Mouse (Mus musculus): ENCODE results near the gene Sele. TPM values are rescaled to one million over a fixed set of nuclear protein-coding genes. Genes with fewer than 3 reads are reported as not detected.

The Sele gene
- total and polyA plus RNA-seq, 3 experiments: not detected

DNA sequence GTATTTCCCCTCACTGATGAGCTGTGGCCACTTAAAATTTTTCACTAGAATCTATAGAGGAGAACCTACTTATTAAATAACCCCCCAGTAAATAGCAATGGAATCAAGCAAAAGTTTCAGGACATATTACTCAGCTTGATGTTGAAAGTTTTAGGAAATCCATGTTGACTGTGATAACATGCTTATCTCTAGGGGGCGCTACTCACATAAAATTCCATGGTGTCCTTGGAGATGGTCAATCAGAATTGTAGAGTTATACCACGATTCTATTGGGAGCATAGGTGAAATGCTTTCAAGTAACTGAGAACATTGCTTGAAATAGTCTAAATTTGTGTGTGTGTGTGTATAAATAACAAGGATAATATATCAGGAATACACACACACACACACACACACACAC, 6.8 kb downstream of the Sele start:
- no peak for DNase-seq (ENCODE audit: low read depth, low spot score)
- H3K79me2 ChIP-seq (ENCODE audit: control insufficient read depth, insufficient read depth, low read length, poor library complexity): no peaks in the 10 kb centered on the region

GRCm38 (mm10) chr1:164060071-164060470, 12.0 kb downstream of the Sele start:
- peaks cover 3 to 4% of the 10 kb centered on the region in 2 experiments; a peak in 3 of 4 replicates for H3K4me1 ChIP-seq (ENCODE audit: control insufficient read depth in 1 of 2, insufficient read depth in 2 of 2, low read length in 2 of 2)
- peaks cover 0 to 1% of the 10 kb centered on the region in 2 experiments; a peak in 1 of 4 replicates for H3K27me3 ChIP-seq (ENCODE audit: control insufficient read depth in 1 of 2, insufficient read depth in 2 of 2, low read length in 2 of 2)
- TF ChIP-seq SIN3A (IDR thresholded peaks at IDR 0.05; ENCODE audit: low read length) (no peak), ZNF384 (IDR thresholded peaks at IDR 0.05; ENCODE audit: low read depth, low read length) (no peak), ELF1 (IDR thresholded peaks at IDR 0.05; ENCODE audit: low read depth, low read length) (no peak), TBP (IDR thresholded peaks at IDR 0.05; ENCODE audit: low read depth, low read length) (no peak), SMC3 (IDR thresholded peaks at IDR 0.05; ENCODE audit: low read depth, low read length) (no peak), CHD2 (IDR thresholded peaks at IDR 0.05; ENCODE audit: low read length) (no peak), TCF12 (IDR thresholded peaks at IDR 0.05; ENCODE audit: low read depth, low read length) (no peak), ETS1 (IDR thresholded peaks at IDR 0.05; ENCODE audit: low read depth, low read length) (no peak), POLR2A (IDR thresholded peaks at IDR 0.05; ENCODE audit: control insufficient read depth in 1 of 2, insufficient read depth in 1 of 2, low read depth in 1 of 2, low read length in 2 of 2, poor library complexity in 1 of 2) (no peak)
- H3K27ac ChIP-seq (ENCODE audit: control insufficient read depth, low read depth, low read length): no peak overlapping the region
- no peak overlapping the region for H3K4me3 ChIP-seq (ENCODE audit: control insufficient read depth in 1 of 2, insufficient read depth in 1 of 2, low read depth in 2 of 2, low read length in 2 of 2)
- peak; percentile 54 for DNase-seq (ENCODE audit: low read depth, low spot score)
- H3K36me3 ChIP-seq (ENCODE audit: control insufficient read depth in 1 of 2, insufficient read depth in 2 of 2, low read length in 2 of 2): no peaks in the 10 kb centered on the region
- H3K9me3 ChIP-seq (replicated peaks; ENCODE audit: insufficient read depth, low read length): no peaks in the 10 kb centered on the region
- no peak overlapping the region for H3K9ac ChIP-seq (ENCODE audit: control insufficient read depth, low read depth, low read length, poor library complexity, severe bottlenecking)
- no peaks in the 10 kb centered on the region for H3K79me2 ChIP-seq (ENCODE audit: control insufficient read depth, insufficient read depth, low read length, poor library complexity)

More for the DNA sequence above, 6.8 kb downstream of the Sele start:
- H3K27ac ChIP-seq (ENCODE audit: control insufficient read depth, low read depth, low read length): no peak overlapping the region
- H3K27me3 ChIP-seq (ENCODE audit: control insufficient read depth in 1 of 2, insufficient read depth in 2 of 2, low read length in 2 of 2): peaks cover 0 to 5% of the 10 kb centered on the region in 2 experiments; a peak in 3 of 4 replicates
- H3K4me1 ChIP-seq (ENCODE audit: control insufficient read depth in 1 of 2, insufficient read depth in 2 of 2, low read length in 2 of 2): 0 out of 4 replicates have a peak, but pooled peaks cover 0 to 3% of the 10 kb centered on the region in 2 experiments
- H3K9ac ChIP-seq (ENCODE audit: control insufficient read depth, low read depth, low read length, poor library complexity, severe bottlenecking): no peak overlapping the region
- no peaks in the 10 kb centered on the region for H3K36me3 ChIP-seq (ENCODE audit: control insufficient read depth in 1 of 2, insufficient read depth in 2 of 2, low read length in 2 of 2)
- peak; percentile 46 for TF ChIP-seq SMC3 (IDR thresholded peaks at IDR 0.05; ENCODE audit: low read depth, low read length)
- TF ChIP-seq ZC3H11A (IDR thresholded peaks at IDR 0.05; ENCODE audit: low read depth, low read length): peak; percentile 24; the same call in 1 of the 2 replicates
- TF ChIP-seq GATA1 (IDR thresholded peaks at IDR 0.05; ENCODE audit: low read depth, low read length): no peak
- TF ChIP-seq CTCF (IDR thresholded peaks at IDR 0.05 in 2 of 3, conservative IDR thresholded peaks at IDR 0.05 in 1 of 3; ENCODE audit: control insufficient read depth in 1 of 3, insufficient read depth in 1 of 3, low read depth in 2 of 3, low read length in 3 of 3, poor library complexity in 1 of 3, severe bottlenecking in 1 of 3): peak in 2 of 3 experiments; percentile 38 to 53; a peak in 2 of 6 replicates
- TF ChIP-seq RCOR1 (IDR thresholded peaks at IDR 0.05; ENCODE audit: low read depth, low read length): no peak
- no peak for TF ChIP-seq EP300 (IDR thresholded peaks at IDR 0.05; ENCODE audit: low read depth in 1 of 2, low read length in 2 of 2)
- peak; percentile 32 for TF ChIP-seq RAD21 (IDR thresholded peaks at IDR 0.05; ENCODE audit: low read depth, low read length)
- H3K9me3 ChIP-seq (replicated peaks; ENCODE audit: insufficient read depth, low read length): no peaks in the 10 kb centered on the region
- H3K4me3 ChIP-seq (ENCODE audit: control insufficient read depth in 1 of 2, insufficient read depth in 1 of 2, low read depth in 2 of 2, low read length in 2 of 2): no peak overlapping the region

DNA sequence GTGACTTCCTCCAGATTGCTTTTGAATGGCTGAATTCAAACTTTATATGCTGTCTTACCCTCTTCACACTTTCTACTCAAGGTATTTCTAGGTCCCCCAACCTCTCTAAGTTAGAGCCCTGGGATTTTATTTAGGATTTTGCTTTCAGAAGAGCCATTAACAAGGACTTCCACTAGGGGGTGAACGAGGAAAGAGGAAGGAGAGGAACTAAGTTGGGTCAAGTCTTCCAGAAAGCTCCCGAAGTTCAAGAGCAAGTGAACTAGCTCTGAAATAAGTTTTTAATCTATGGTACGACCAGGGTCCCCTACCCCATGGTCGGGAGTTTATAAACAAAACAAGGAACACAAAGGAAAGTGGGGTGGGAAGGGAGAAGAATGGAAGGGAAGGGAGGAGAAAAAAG, 13.2 kb downstream of the Sele start:
- peaks cover 3 to 4% of the 10 kb centered on the region in 2 experiments; a peak in 3 of 4 replicates for H3K4me1 ChIP-seq (ENCODE audit: control insufficient read depth in 1 of 2, insufficient read depth in 2 of 2, low read length in 2 of 2)
- DNase-seq (ENCODE audit: low read depth, low spot score): peak; percentile 59
- no peaks in the 10 kb centered on the region for H3K36me3 ChIP-seq (ENCODE audit: control insufficient read depth in 1 of 2, insufficient read depth in 2 of 2, low read length in 2 of 2)
- no peak overlapping the region for H3K4me3 ChIP-seq (ENCODE audit: control insufficient read depth in 1 of 2, insufficient read depth in 1 of 2, low read depth in 2 of 2, low read length in 2 of 2)
- peaks cover 0 to 1% of the 10 kb centered on the region in 2 experiments; a peak in 1 of 4 replicates for H3K27me3 ChIP-seq (ENCODE audit: control insufficient read depth in 1 of 2, insufficient read depth in 2 of 2, low read length in 2 of 2)
- H3K27ac ChIP-seq (ENCODE audit: control insufficient read depth, low read depth, low read length): no peak overlapping the region
- H3K9ac ChIP-seq (ENCODE audit: control insufficient read depth, low read depth, low read length, poor library complexity, severe bottlenecking): no peak overlapping the region
- no peaks in the 10 kb centered on the region for H3K9me3 ChIP-seq (replicated peaks; ENCODE audit: insufficient read depth, low read length)
- H3K79me2 ChIP-seq (ENCODE audit: control insufficient read depth, insufficient read depth, low read length, poor library complexity): no peaks in the 10 kb centered on the region
- TF ChIP-seq CTCF (IDR thresholded peaks at IDR 0.05 in 2 of 3, conservative IDR thresholded peaks at IDR 0.05 in 1 of 3; ENCODE audit: control insufficient read depth in 1 of 3, insufficient read depth in 1 of 3, low read depth in 2 of 3, low read length in 3 of 3, poor library complexity in 1 of 3, severe bottlenecking in 1 of 3) (peak in 2 of 3 experiments; percentile 44 to 66; a peak in 3 of 6 replicates), MYB (IDR thresholded peaks at IDR 0.05; ENCODE audit: low read depth, low read length) (no peak), SMC3 (IDR thresholded peaks at IDR 0.05; ENCODE audit: low read depth, low read length) (peak; percentile 62), HCFC1 (IDR thresholded peaks at IDR 0.05; ENCODE audit: low read depth, low read length) (no peak), RAD21 (IDR thresholded peaks at IDR 0.05; ENCODE audit: low read depth, low read length) (peak; percentile 62), CHD2 (IDR thresholded peaks at IDR 0.05; ENCODE audit: low read length) (no peak), NRF1 (IDR thresholded peaks at IDR 0.05; ENCODE audit: insufficient read depth, low read depth, low read length, poor library complexity, severe bottlenecking) (no peak), EP300 (IDR thresholded peaks at IDR 0.05; ENCODE audit: low read depth in 1 of 2, low read length in 2 of 2) (no peak), POLR2A (IDR thresholded peaks at IDR 0.05; ENCODE audit: control insufficient read depth in 1 of 2, insufficient read depth in 1 of 2, low read depth in 1 of 2, low read length in 2 of 2, poor library complexity in 1 of 2) (no peak), ZKSCAN1 (IDR thresholded peaks at IDR 0.05; ENCODE audit: low read depth, low read length) (no peak), NELFE (IDR thresholded peaks at IDR 0.05; ENCODE audit: low read depth, low read length) (no peak), TAL1 (IDR thresholded peaks at IDR 0.05; ENCODE audit: low read length) (no peak), TCF12 (IDR thresholded peaks at IDR 0.05; ENCODE audit: low read depth, low read length) (no peak), ELF1 (IDR thresholded peaks at IDR 0.05; ENCODE audit: low read depth, low read length) (no peak), BHLHE40 (IDR thresholded peaks at IDR 0.05; ENCODE audit: borderline replicate concordance, low read depth, low read length) (no peak), POLR2AphosphoS5 (IDR thresholded peaks at IDR 0.05; ENCODE audit: borderline replicate concordance, low read depth, low read length) (no peak), GATA1 (IDR thresholded peaks at IDR 0.05; ENCODE audit: low read depth, low read length) (no peak), SIN3A (IDR thresholded peaks at IDR 0.05; ENCODE audit: low read length) (no peak)
